In the genomic region with DNA sequence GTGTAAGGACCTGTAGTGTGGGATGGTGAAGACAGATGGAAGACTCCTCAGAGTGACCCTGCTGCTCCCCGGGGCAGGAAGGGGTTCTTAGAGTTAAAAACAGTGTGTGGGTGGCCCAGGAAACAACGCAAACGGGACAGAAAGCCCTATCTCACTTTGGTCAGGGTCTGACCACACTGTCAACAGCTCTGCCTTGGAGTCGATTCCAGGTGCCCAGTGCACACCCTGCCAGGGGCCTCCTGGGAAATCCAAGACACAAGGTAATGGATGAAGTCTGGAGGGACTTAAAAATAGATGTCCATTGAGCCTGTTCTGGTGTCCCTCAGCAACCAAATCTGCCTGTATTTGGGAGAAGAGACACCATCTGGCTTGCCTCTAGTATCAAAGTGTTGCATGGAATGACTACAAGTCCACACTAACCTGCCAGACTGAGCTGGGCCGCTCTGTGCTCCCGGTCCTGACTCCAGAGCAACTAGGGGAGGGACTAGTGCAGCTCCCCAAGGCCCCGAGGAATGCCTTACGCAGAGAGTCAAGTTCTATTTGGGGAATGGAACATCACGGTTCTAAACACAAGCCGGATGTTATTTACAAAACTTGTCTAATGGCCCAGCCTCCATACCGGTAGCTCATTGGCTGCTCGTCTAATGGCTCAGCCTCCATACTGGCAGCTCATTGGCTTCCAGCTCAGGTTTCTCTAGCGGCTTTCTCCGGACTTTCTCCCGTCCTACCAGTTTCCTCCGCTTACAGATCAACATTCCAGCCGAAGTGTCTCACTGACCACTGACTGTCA, we compare ENCODE assay signal across 8 mouse cellular contexts. TPM values are rescaled to one million over a fixed set of nuclear protein-coding genes. Genes with fewer than 3 reads are reported as not detected.
DNase-seq lines count a peak whose midpoint lies in the region; ATAC-seq lines count a peak whose summit lies in the region.

No protein-coding gene starts in this region.

- peak; percentile 65 for ATAC-seq in hindbrain, embryonic 13.5 days (ENCODE audit: low FRiP score)

- DNase-seq in R1 (ENCODE audit: low read depth, low spot score), result peak; percentile 94
- DNase-seq in cerebellum, postnatal 10 days, result peak; percentile 67 to 72
- peak; percentile 50 to 73 for DNase-seq in frontal cortex, adult 2 months (ENCODE audit: extremely low spot score in 1 of 2, low spot score in 1 of 2)
- peak; percentile 72 to 88 for DNase-seq in layer of hippocampus, postnatal 14 days (ENCODE audit: low spot score in 2 of 2)
- peak; percentile 97 for DNase-seq in lung, postnatal 25 days (ENCODE audit: low spot score)
- DNase-seq in retina, embryonic 14.5 days (ENCODE audit: low spot score), result peak; percentile 84
- DNase-seq in urinary bladder, postnatal 4 days (ENCODE audit: low spot score in 2 of 2), result peak; percentile 74 to 81

- no peaks in the 10 kb centered on the region for H3K9me3 ChIP-seq in hindbrain, embryonic 13.5 days

- WGBS in hindbrain, embryonic 13.5 days, result 11% methylated on average over 17 of the region's 17 CpGs

- H3K27ac ChIP-seq in hindbrain, embryonic 13.5 days, result peak overlapping the region; percentile 86

- H3K36me3 ChIP-seq in hindbrain, embryonic 13.5 days, result no peaks in the 10 kb centered on the region

- peak overlapping the region; percentile 39 for H3K9ac ChIP-seq in hindbrain, embryonic 13.5 days

- H3K4me2 ChIP-seq in hindbrain, embryonic 13.5 days, result peak overlapping the region; percentile 59

- H3K4me1 ChIP-seq in hindbrain, embryonic 13.5 days (replicated peaks), result peaks cover 59% of the 10 kb centered on the region

- H3K27me3 ChIP-seq in hindbrain, embryonic 13.5 days, result no peaks in the 10 kb centered on the region

- H3K4me3 ChIP-seq in hindbrain, embryonic 13.5 days, result peak overlapping the region; percentile 36

RNA-seq across cellular contexts. Expression of gene Chit1, which starts 12.1 kb away (rescaled TPM):
- polyA plus RNA-seq in frontal cortex, adult 2 months (2012; rRNA removed), result 0.22 and 0.23 TPM in 2 replicates
- polyA plus RNA-seq in hindbrain, embryonic 13.5 days (2015; fragmentation: Nextera tagmentation; extraction: Ambion mirVana), result 0.30 and 0.35 TPM in 2 replicates
- total RNA-seq in layer of hippocampus, postnatal 14 days (2021), result under 1 TPM in 1 of 2 experiments, not detected in 1; 0.39 TPM

RNA-seq across cellular contexts. Expression of gene Btg2, which starts 20.0 kb away (rescaled TPM):
- 18.8 and 32.5 TPM in 2 replicates for polyA plus RNA-seq in frontal cortex, adult 2 months (2012; rRNA removed)
- polyA plus RNA-seq in hindbrain, embryonic 13.5 days (2015; fragmentation: Nextera tagmentation; extraction: Ambion mirVana), result 57.4 and 63.4 TPM in 2 replicates
- 10 to 100 TPM; 14.1 to 19.2 TPM for total RNA-seq in layer of hippocampus, postnatal 14 days (2021)

Comparison
In these comparisons a context has a peak if more than half of its experiments do, and no peak if none do; other contexts are left out.
1. Peak in every context shown above with its lines: DNase-seq, ATAC-seq, H3K4me3 ChIP-seq and H3K27ac ChIP-seq.